Mouse (Mus musculus): ENCODE measurements around the gene Ran.

Gene Ran

DNA sequence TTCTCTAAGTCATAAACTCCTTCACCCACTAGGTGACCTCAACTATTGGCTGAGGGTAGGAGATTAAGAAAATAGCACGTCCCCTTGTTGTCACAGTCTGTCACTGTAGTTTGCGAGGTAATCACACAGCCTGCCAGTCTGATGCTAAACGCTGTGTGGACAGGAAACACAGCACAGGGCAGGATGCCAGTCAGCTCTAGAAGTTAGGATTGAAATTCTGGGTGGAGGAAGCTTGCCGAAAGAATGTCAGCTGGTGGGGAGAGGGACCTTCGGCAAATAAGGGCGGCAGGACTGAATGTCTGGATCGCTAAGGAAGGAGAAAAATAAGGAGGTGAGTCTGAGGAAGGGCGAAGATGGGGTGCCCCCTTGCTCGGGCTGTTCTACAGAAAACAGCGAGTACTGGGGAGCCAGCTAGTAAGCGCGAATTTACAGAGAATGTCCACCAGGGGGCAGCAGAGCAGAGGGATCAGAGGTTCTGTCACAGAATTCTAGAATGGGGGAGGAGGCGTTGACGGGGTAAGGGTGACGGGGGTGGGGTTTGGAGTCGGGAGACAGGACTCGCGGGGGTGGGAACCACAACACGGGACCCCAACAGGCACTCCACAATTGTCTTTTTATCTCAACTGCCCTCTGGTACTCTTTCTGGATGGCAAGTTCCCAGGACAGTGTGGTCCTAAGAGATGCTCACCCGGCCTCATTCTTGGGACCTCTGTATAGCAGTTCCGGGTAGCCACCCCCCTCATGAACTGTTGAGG is 43.3 kb downstream of the Ran start:
- intact Hi-C loops (cut with DNase I), result loop anchor here (5.0 to 10.0 kb wide), 4 partner anchors 89 to 529 kb away; no protein-coding TSS in a partner anchor

DNA sequence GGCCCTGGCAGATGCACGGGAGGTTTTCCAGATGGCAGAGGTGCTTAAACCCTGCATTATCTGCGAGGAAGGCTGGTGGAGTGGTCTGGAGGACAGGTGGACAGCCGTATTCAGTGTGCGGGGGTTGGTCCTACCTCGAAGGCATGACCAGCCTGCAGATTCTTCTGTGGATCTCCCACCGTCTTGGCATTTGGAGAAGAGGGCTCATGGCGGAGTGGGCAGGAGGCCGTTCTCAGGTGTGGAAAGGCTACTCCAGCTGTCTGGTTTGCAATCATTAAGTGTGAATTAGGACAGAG is 43.9 kb downstream of the Ran start:
- intact Hi-C loops (cut with DNase I), result loop anchor here (5.0 to 10.0 kb wide), 4 partner anchors 89 to 529 kb away; no protein-coding TSS in a partner anchor

DNA sequence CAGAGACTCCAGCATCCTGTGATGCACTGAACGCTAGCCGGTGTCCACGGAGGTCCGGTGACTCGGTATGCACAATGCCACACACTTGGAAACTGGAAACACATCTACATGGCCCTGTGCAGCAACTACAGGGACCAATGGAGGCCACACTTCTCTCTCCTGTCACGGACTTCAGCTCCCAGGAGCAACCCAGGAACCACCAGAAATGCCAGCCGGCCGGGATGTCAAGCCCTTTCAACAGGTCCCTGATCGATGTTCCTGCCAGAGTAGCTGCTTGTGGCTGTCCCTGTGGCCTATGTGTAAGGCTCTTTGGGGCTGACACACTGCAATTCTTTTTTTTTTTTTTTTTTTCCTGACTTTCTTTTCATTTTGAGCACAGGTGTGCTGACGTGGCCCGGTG is 44.3 kb downstream of the Ran start:
- intact Hi-C loops (cut with DNase I), result loop anchor here (5.0 to 10.0 kb wide), 4 partner anchors 88 to 528 kb away; no protein-coding TSS in a partner anchor

DNA sequence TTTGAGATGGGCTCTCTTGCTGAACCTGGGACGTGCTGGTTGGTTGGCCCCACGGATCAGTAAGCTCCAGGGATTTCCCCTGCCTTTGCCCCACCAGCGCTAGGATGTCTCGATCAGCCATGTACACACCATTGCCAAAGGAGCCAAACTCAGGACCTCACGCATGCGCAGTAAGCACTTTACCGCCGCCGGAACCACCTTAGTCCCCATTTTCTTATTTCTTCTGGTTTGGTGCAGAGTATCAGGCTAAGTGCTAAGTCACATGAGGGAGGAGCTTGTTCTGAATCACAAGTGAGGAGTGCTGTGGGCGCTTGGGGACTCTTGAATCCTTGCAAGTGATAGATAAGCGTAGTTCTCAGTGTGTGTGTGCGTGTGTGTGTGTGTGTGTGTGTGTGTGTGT is 45.4 kb downstream of the Ran start:
- intact Hi-C loops (cut with DNase I), result loop anchor here (10.0 kb wide), 1 partner anchor 320 kb away; no protein-coding TSS in a partner anchor

DNA sequence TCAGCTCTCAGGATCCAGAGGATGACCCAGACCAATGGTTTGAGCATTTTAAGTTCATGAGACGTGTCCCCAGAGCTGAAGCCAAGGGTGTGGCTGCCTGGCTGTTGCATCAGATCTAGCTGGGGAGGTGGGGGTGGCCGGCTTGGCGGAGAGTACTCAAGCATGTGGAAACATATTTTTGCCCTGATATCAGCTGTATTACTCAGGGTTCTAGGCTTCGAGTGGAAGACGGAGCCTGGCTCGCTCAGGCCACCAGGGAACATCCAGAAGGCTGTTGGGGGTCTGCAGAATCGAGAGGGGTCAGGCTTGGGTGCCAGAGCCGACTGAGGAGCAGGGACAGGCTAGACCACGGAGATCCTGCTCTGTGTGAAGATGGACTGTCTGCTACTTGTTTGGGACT is 46.1 kb downstream of the Ran start:
- intact Hi-C loops (cut with DNase I), result loop anchor here (10.0 kb wide), 1 partner anchor 319 kb away; no protein-coding TSS in a partner anchor

DNA sequence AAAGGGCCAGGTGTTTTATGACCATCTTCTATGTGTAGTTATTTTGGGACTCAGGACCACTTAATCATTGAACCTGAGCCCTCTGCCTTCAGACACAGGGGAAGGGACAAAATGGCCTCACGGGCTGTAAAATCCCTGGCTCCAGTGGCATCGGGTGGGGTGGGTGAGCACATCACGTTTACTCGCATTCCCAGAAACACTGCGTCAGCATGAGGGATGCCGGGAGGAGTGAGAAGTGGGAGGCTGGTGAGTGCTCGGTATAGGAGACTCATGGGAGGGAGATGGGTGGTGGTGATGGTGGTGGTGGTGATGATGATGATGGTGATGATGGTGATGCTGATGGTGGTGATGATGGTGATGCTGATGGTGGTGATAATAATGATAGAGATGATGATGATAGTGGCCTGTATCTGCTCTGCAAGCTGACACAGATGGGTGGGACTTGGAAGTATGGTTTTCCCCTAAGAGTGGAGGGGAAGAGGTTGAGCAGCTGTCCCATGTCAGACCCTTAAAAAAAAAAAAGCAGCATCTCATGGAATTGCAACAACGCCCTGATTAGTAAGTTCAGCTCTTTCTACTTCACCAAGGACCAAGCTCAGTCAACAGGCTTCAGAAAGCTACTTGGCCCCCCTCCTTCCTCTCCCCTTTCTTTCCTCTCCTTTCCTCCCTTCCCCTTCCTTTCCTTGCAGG is 46.8 kb downstream of the Ran start:
- intact Hi-C loops (cut with DNase I), result loop anchor here (10.0 kb wide), 1 partner anchor 318 kb away; no protein-coding TSS in a partner anchor

DNA sequence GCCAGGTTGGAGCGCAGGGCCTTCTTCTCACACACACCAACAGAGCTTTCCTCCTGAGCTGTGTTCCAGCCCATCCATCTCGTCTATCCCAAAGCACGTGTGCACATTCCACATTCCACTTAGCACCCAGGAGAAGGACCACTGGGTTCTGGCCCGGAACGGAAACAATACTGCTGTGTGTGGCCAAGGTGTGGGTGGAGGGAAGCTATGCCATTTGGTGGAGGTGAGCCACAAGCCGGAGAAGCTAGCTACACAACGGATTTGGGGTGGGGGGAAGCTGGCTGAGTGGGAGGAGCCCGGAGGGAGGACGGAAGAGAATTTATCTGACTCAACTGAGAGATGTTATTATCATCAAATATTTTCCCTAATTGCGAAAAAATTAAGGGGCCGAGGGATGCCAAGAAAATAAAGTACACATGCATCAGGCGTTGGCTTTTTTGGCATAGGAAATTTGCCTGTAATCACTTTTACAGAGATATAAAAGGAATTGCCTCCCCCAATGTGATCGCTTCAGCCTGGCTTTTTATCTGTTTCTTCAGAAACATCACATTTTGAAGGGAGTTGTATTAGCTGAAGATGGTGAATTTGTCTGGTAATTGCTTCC is 47.5 kb downstream of the Ran start:
- intact Hi-C loops (cut with DNase I), result loop anchor here (10.0 kb wide), 1 partner anchor 317 kb away; no protein-coding TSS in a partner anchor

DNA sequence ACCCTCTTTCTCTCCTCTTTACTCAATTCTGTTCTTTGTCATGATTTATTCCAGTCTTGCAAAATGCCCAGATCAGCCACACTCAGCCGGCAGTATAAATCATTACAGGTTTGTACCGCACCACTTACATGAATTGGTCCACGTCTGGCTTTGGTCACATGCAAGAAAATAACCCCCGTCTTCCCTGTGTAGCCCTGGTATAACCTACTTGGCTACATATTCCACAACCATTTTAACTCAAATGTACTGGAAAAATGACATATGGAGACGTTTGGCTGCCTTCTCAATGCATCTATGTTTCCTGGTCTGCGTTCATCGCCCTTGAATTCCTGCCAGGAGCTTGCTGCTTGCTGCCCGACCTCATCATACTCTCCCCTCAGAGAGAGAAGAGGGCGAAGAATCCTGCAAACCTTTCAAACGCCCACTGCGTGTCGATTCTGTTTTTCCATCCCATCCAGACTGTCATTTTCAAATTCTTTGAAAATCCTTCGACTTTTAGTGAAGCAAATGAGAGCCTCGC is 52.0 kb downstream of the Ran start:
- intact Hi-C loops (cut with DNase I), result no loop called here

DNA sequence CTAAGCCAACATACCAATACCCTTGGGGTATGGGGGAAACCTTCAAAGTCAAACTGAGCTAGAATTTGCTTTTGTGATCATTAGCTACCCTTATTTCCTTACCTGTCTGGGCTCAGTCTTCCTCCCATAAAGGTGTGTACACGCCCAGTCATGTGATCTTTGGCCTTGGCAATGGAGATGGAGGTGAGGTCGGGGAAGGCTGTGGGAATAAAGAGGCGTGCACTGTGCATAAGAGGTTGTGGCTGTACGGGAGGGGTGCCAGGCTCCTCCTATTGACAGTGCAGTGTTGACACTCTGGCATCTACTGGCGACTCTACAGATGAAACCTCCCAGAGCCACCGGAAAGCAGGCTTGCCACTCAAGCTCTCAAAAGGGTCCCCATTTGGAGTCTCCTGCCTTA is 53.5 kb downstream of the Ran start:
- intact Hi-C loops (cut with DNase I), result no loop called here
